Mouse (Mus musculus) embryonic fibroblast, embryonic 13.5 days (primary cell): Measurements from ENCODE around the gene Fcrla.

Source experiments
- CTCF ChIP-seq: IDR thresholded peaks from 2 replicates; pipeline ENCODE4 v1.5.1; 2011; ENCODE audit warnings: mild to moderate bottlenecking, control low read depth, low read length, moderate library complexity, borderline replicate concordance; ENCODE audit not compliant: insufficient read depth
- POLR2A ChIP-seq: IDR thresholded peaks from 2 replicates; pipeline ENCODE4 v1.6.1; 2011; ENCODE audit warnings: low read depth, mild to moderate bottlenecking, control low read depth, low read length, moderate library complexity

GRCm38 (mm10) chr1:170926941-170927340, 442 bp downstream of the Fcrla start:
- TF ChIP-seq CTCF (no peak), POLR2A (no peak)
